Mouse (Mus musculus): ENCODE measurements around the gene Ncln. TPM values are rescaled to one million over a fixed set of nuclear protein-coding genes. Genes with fewer than 3 reads are reported as not detected.
A peak's percentile ranks its signal among the peaks of the same experiment; 100 is the strongest.

Gene Ncln
- polyA plus RNA-seq, 1 experiment = 145 TPM

DNA sequence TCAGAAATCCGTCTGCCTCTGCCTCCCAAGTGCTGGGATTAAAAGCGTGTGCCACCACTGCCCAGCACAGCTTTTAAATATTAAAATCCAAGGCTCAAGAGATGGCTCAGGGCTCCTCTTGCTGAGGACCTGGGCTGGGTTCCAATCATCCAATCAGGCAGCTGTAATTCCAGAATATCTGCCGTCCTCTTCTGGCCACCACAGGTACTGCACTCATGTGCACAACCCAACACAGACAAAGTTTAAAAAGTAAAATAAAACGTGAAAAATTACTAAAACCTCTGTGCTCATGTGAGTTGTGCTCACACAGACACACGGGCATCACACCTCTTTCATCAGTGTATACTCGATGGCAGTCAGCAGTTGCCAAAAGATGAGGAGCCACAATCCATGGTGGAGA, 40.5 kb upstream of the Ncln start:
- H3K4me3 ChIP-seq (replicated peaks) = no peak overlapping the region
- H3K4me1 ChIP-seq = peaks cover 84% of the 10 kb centered on the region
- peaks cover 89% of the 10 kb centered on the region for H3K36me3 ChIP-seq (replicated peaks; ENCODE audit: low read length)
- TF ChIP-seq FLI1 (IDR thresholded peaks at IDR 0.05; ENCODE audit: low read length) = no peak
- no peak for TF ChIP-seq GATA1 (IDR thresholded peaks at IDR 0.05; ENCODE audit: borderline replicate concordance, low read length)
- H3K9me3 ChIP-seq = no peaks in the 10 kb centered on the region
- no peaks in the 10 kb centered on the region for H3K27me3 ChIP-seq (replicated peaks)

DNA sequence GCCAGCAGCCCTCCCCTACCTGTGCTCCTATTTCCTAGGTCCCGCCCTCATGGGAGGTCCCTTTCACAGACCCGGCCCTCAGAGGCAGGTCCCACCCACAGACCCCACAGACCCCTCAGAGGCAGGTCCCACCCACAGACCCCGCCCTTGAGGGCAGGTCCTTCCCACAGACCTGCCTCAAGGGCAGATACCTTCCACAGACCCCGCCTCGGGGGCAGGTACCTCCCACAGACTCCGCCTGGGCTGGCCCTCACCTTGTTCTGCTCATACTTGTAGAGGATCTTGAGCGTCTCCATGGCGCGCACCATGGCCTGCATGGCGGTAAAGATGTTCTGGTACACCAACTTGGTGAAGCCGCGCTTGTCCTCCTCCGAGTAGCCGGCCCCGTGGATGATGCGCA, 38.6 kb upstream of the Ncln start:
- no peak for TF ChIP-seq FLI1 (IDR thresholded peaks at IDR 0.05; ENCODE audit: low read length)
- no peak for TF ChIP-seq GATA1 (IDR thresholded peaks at IDR 0.05; ENCODE audit: borderline replicate concordance, low read length)
- no peaks in the 10 kb centered on the region for H3K27me3 ChIP-seq (replicated peaks)
- peaks cover 86% of the 10 kb centered on the region for H3K4me1 ChIP-seq
- H3K9me3 ChIP-seq = no peaks in the 10 kb centered on the region
- H3K4me3 ChIP-seq (replicated peaks) = peak overlapping the region; percentile 14
- peaks cover 91% of the 10 kb centered on the region for H3K36me3 ChIP-seq (replicated peaks; ENCODE audit: low read length)

DNA sequence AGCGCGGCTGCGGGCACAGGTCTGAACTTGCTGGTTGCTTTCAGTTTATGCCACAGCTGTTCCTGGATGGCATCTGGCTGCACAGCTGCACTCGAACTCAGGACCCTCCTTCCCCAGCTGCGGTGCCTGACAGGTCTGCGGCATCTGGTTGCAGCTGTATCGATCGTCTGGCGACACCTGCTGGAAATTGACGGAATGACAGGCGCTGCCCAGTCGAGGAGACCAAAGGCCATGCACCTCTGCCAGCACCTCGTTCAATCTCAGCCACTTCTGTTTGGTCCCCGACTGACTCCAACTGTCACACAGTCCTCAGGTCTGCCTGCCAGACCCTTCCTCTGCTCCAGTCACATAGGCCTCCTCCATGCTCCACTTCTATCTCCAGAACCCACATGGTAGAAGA, 30.6 kb upstream of the Ncln start:
- Histone ChIP-seq H3K27me3 (replicated peaks) (no peaks in the 10 kb centered on the region), H3K9me3 (0 out of 2 replicates have a peak, but pooled peaks cover 2% of the 10 kb centered on the region), H3K4me3 (replicated peaks) (peak overlapping the region; percentile 69), H3K36me3 (replicated peaks; ENCODE audit: low read length) (peaks cover 44% of the 10 kb centered on the region), H3K4me1 (peaks cover 81% of the 10 kb centered on the region)
- no peak for TF ChIP-seq GATA1 (IDR thresholded peaks at IDR 0.05; ENCODE audit: borderline replicate concordance, low read length)
- TF ChIP-seq FLI1 (IDR thresholded peaks at IDR 0.05; ENCODE audit: low read length) = no peak

DNA sequence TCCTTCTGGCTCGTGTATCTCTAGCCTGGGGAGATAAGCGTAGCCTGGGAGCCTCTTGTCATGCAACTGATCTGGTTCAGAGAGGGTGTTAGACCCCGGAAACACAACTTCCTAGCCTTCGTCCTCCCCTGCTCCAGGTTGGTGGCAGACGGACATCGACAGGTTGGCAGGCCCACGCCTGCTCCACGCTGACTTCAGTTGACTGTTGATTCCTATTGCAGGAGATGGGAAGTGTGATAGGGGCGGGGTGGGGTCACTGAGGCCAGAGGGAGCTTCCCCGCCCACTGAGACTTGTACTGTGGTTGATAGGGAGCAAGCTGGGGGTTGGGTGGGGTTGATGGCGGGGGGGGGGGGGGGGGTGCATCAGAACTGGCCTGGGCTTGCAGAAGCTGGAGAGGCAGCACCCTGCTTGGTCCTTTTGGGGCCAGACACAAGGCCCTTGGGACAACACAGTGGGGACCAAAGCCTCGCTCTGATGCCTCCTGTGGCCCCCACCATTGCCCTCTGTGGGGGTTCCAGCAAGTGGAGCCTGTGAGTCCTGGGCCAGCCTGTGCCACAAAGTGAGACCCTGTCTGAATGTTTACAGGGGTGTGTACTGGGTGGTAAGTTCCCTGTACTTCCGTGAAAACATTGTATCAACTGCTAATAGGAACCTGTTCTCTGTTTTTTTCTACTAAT, 29.0 kb upstream of the Ncln start:
- Histone ChIP-seq H3K9me3 (0 out of 2 replicates have a peak, but pooled peaks cover 2% of the 10 kb centered on the region), H3K4me1 (peaks cover 81% of the 10 kb centered on the region), H3K4me3 (replicated peaks) (peak overlapping the region; percentile 93), H3K27me3 (replicated peaks) (no peaks in the 10 kb centered on the region), H3K36me3 (replicated peaks; ENCODE audit: low read length) (peaks cover 35% of the 10 kb centered on the region)
- TF ChIP-seq FLI1 (IDR thresholded peaks at IDR 0.05; ENCODE audit: low read length) = no peak
- TF ChIP-seq GATA1 (IDR thresholded peaks at IDR 0.05; ENCODE audit: borderline replicate concordance, low read length) = no peak

DNA sequence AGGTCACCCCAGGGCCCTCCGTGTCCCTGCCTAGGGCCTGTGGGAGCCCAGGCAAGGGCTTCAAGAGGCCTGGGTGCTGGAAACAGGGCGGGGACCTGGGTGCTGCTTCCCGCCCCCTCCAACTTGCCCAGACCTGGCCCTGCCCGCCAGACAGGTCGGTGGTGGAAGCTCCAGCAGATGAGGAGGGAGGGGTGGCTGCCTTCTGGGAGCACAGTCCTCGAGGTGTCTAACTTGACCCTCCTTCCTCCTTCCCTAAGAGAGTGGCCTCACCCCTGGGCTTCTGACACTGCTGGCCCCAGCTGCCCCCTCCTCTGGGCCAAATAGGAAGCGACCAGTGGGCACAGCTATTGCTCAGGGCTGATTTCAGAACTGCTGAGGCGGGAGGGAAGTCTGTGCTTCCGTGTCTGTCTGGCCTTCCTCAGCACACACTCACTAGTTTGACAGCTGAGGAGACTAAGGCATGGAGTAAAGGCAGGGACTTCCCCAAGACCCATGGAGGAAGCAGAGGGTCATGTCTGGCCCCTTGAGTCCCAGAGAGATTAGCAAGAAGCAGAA, 27.9 kb upstream of the Ncln start, which contains the start of gene Gna15:
Gene Gna15, minus strand, starts transcription at position 175 of the 555 bp plus-strand sequence.
- peak within 1 kb of the TSS; percentile 93 for H3K4me3 ChIP-seq (replicated peaks)
- TF ChIP-seq GATA1 (IDR thresholded peaks at IDR 0.05; ENCODE audit: borderline replicate concordance, low read length) (no peak), FLI1 (IDR thresholded peaks at IDR 0.05; ENCODE audit: low read length) (no peak)
- H3K36me3 ChIP-seq (replicated peaks; ENCODE audit: low read length) = peaks cover 25% of the 10 kb centered on the region
- peaks cover 81% of the 10 kb centered on the region for H3K4me1 ChIP-seq
- no peaks in the 10 kb centered on the region for H3K27me3 ChIP-seq (replicated peaks)
- H3K9me3 ChIP-seq = 0 out of 2 replicates have a peak, but pooled peaks cover 2% of the 10 kb centered on the region

DNA sequence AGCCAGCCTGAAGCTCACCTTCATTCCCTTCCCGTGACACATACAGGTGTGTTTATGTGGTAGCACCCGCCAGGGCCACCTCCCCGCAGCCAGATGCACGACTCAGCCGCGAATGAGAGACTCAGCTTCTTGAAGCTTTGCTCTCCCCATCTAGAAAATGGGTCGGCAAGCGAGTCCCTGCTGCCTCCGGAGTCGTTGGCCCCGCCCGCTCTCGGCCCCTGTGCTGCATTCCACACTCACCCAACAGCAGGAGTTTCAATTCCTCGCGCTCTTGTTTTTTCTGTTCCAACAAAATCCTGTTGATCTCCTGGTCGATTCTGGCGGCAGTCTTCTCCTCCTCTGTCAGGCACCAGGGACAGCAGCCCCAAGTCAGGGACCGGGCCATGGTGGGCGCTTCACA, 27.4 kb upstream of the Ncln start:
- TF ChIP-seq GATA1 (IDR thresholded peaks at IDR 0.05; ENCODE audit: borderline replicate concordance, low read length) (no peak), FLI1 (IDR thresholded peaks at IDR 0.05; ENCODE audit: low read length) (no peak)
- Histone ChIP-seq H3K4me3 (replicated peaks) (peak overlapping the region; percentile 93), H3K9me3 (0 out of 2 replicates have a peak, but pooled peaks cover 2% of the 10 kb centered on the region), H3K4me1 (peaks cover 84% of the 10 kb centered on the region), H3K36me3 (replicated peaks; ENCODE audit: low read length) (peaks cover 19% of the 10 kb centered on the region), H3K27me3 (replicated peaks) (no peaks in the 10 kb centered on the region)

DNA sequence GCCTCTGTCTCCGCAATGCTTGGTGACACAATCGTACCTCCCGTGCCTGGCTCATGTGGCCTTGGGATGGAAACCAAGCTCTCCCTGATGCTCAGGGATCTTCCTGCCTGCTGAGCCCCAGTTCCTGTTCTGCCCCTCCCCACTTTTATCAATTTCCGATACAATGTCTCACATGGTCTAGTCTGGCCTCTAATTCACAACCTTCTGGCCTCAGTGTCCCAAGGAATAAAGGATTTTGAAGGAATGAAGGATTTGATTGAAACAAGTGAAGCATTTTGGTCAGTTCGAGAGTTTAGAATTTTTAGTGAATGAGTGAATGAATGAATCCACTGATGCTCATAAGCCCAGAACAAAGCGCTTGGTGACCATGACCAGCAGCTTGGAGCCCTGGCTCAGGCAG, 26.9 kb upstream of the Ncln start:
- peaks cover 88% of the 10 kb centered on the region for H3K4me1 ChIP-seq
- no peaks in the 10 kb centered on the region for H3K27me3 ChIP-seq (replicated peaks)
- peak overlapping the region; percentile 93 for H3K4me3 ChIP-seq (replicated peaks)
- peaks cover 18% of the 10 kb centered on the region for H3K36me3 ChIP-seq (replicated peaks; ENCODE audit: low read length)
- 0 out of 2 replicates have a peak, but pooled peaks cover 2% of the 10 kb centered on the region for H3K9me3 ChIP-seq
- TF ChIP-seq FLI1 (IDR thresholded peaks at IDR 0.05; ENCODE audit: low read length) (no peak), GATA1 (IDR thresholded peaks at IDR 0.05; ENCODE audit: borderline replicate concordance, low read length) (no peak)

DNA sequence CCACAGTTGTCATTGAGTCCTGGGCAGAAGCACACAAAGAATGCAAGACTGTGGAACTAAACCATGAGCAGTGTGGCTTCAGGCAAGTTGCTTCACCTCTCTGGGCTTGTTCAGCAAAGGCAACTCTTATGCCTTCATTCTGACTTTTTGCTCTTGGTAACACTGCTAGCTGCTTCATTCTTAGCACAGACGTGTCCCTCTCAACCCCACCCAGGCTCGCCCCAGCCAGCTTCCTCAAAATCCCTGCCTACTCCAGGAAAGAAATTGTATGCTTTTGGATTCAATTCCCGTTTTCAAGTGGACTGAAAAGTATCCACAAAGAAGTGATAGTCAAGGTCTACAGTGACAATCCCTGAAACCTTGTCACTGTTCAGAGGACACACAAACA, 23.8 kb upstream of the Ncln start:
- Histone ChIP-seq H3K9me3 (no peaks in the 10 kb centered on the region), H3K36me3 (replicated peaks; ENCODE audit: low read length) (peaks cover 29% of the 10 kb centered on the region), H3K4me1 (peaks cover 77% of the 10 kb centered on the region), H3K27me3 (replicated peaks) (no peaks in the 10 kb centered on the region), H3K4me3 (replicated peaks) (peak overlapping the region; percentile 81)
- TF ChIP-seq GATA1 (IDR thresholded peaks at IDR 0.05; ENCODE audit: borderline replicate concordance, low read length) (no peak), FLI1 (IDR thresholded peaks at IDR 0.05; ENCODE audit: low read length) (no peak)

DNA sequence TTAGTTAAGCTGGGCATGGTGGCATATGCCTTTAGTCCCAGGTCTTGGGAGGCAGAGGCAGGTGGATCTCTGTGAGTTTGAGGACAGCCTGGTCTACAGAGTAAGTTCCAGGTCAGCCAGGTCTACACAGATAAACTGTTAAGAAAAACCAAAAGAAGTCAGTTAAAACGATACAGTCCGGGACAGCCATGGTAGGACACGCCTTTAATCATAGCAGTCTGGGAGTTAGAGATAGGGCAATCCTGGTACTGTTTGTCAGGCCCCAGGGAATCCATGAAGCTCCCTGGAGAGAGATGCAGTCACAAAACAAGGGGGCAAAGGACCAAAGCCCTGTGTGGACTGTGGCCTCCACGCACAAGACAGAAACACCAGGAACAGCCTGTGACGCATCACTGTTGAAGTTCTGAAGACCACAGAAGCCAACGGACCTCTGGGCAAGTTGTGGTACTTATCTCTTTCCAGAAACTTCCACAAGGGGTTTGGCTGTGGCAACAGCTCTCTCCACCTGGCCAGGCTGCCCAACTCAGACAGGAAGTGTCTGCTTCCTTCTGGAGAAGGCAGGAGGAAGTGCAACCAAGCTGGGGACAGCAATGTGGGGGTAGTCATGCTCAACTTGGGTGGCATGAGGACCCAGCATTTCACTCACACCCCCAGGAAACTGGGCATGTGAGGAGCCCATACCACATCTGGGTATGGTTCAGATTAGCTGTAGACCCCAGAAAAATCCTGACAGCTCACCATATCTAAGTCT, 23.2 kb upstream of the Ncln start:
- Histone ChIP-seq H3K36me3 (replicated peaks; ENCODE audit: low read length) (peaks cover 34% of the 10 kb centered on the region), H3K4me3 (replicated peaks) (peak overlapping the region; percentile 81), H3K27me3 (replicated peaks) (no peaks in the 10 kb centered on the region), H3K9me3 (peaks cover 3% of the 10 kb centered on the region), H3K4me1 (peaks cover 73% of the 10 kb centered on the region)
- TF ChIP-seq GATA1 (IDR thresholded peaks at IDR 0.05; ENCODE audit: borderline replicate concordance, low read length) (no peak; the same call in 2 of the 3 replicates), FLI1 (IDR thresholded peaks at IDR 0.05; ENCODE audit: low read length) (peak; percentile 71; the same call in 1 of the 2 replicates)

All from megakaryocyte, embryonic 14.5 days (primary cell).